Mouse (Mus musculus): ENCODE data around the gene Mitf. TPM values are rescaled to one million over a fixed set of nuclear protein-coding genes. Genes with fewer than 3 reads are reported as not detected.
A peak's percentile ranks its signal among the peaks of the same experiment; 100 is the strongest.

Mitf gene
- total and polyA plus RNA-seq, 2 experiments from 2014 or later, result 1.8 to 3.1 TPM

- no peak overlapping the region for H3K27ac ChIP-seq (ENCODE audit: low read depth, low read length)
- no peaks in the 10 kb centered on the region for H3K9me3 ChIP-seq (ENCODE audit: low read length)
- no peak overlapping the region for H3K4me2 ChIP-seq (ENCODE audit: low read depth)
- H3K9ac ChIP-seq, result no peak overlapping the region
- H3K36me3 ChIP-seq (ENCODE audit: insufficient read depth), result no peaks in the 10 kb centered on the region
- 87% methylated on average over 8 of the region's 8 CpGs for WGBS
- no peak overlapping the region for H3K4me3 ChIP-seq (ENCODE audit: low read depth, low read length)
- DNase-seq (no peak), ATAC-seq (no peak)
- no peak for TF ChIP-seq CTCF (IDR thresholded peaks at IDR 0.05; ENCODE audit: low read depth)
- no peaks in the 10 kb centered on the region for H3K4me1 ChIP-seq (ENCODE audit: insufficient read depth)
- H3K27me3 ChIP-seq (ENCODE audit: insufficient read depth, low read length), result no peaks in the 10 kb centered on the region
Measured at GRCm38 (mm10) chr6:97820505-97820904, 13.7 kb downstream of the Mitf start.

- Histone ChIP-seq H3K36me3 (ENCODE audit: insufficient read depth) (no peaks in the 10 kb centered on the region), H3K27me3 (ENCODE audit: insufficient read depth, low read length) (no peaks in the 10 kb centered on the region), H3K27ac (ENCODE audit: low read depth, low read length) (no peak overlapping the region), H3K4me1 (ENCODE audit: insufficient read depth) (no peaks in the 10 kb centered on the region), H3K9ac (no peak overlapping the region), H3K4me2 (ENCODE audit: low read depth) (no peak overlapping the region), H3K9me3 (ENCODE audit: low read length) (no peaks in the 10 kb centered on the region), H3K4me3 (ENCODE audit: low read depth, low read length) (no peak overlapping the region)
- ATAC-seq (no peak), DNase-seq (no peak)
- 67% methylated on average over 7 of the region's 7 CpGs for WGBS
- no peak for TF ChIP-seq CTCF (IDR thresholded peaks at IDR 0.05; ENCODE audit: low read depth)
Measured at GRCm38 (mm10) chr6:97821811-97822210, 15.0 kb downstream of the Mitf start.

- no peak for DNase-seq
- H3K4me3 ChIP-seq (ENCODE audit: low read depth, low read length), result no peak overlapping the region
- no peaks in the 10 kb centered on the region for H3K4me1 ChIP-seq (ENCODE audit: insufficient read depth)
- no peaks in the 10 kb centered on the region for H3K27me3 ChIP-seq (ENCODE audit: insufficient read depth, low read length)
- no peak overlapping the region for H3K9ac ChIP-seq
- H3K4me2 ChIP-seq (ENCODE audit: low read depth), result no peak overlapping the region
- H3K36me3 ChIP-seq (ENCODE audit: insufficient read depth), result no peaks in the 10 kb centered on the region
- TF ChIP-seq CTCF (IDR thresholded peaks at IDR 0.05; ENCODE audit: low read depth), result no peak
- no peak for ATAC-seq
- H3K9me3 ChIP-seq (ENCODE audit: low read length), result no peaks in the 10 kb centered on the region
- 94% methylated on average over 7 of the region's 7 CpGs for WGBS
- H3K27ac ChIP-seq (ENCODE audit: low read depth, low read length), result no peak overlapping the region
Measured at GRCm38 (mm10) chr6:97826642-97827275, 19.9 kb downstream of the Mitf start.

DNA sequence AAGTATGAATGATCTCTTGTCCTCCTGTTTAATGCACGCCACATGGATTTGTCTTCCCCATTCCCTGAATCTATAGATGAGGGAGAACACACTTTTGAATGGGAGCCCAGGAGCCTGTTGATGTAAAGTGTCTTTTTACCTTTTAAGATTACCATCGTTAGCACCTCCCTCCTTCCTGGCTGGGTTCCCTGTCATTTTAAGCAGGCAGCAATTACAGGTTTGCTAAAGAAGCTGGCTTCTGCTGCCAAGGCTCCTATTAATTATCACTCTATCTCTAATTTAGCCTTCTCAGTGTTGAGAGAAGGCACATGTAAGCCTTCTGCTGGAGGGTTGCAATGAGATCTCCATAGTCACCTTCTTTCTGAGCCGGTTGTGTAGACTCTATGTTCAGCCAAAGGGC, 21.2 kb downstream of the Mitf start:
- no peak for TF ChIP-seq CTCF (IDR thresholded peaks at IDR 0.05; ENCODE audit: low read depth)
- no peak for DNase-seq
- no peak for ATAC-seq
- 30% methylated on average over 3 of the region's 3 CpGs for WGBS
- no peaks in the 10 kb centered on the region for H3K9me3 ChIP-seq (ENCODE audit: low read length)
- H3K27ac ChIP-seq (ENCODE audit: low read depth, low read length), result no peak overlapping the region
- no peak overlapping the region for H3K9ac ChIP-seq
- no peak overlapping the region for H3K4me3 ChIP-seq (ENCODE audit: low read depth, low read length)
- H3K36me3 ChIP-seq (ENCODE audit: insufficient read depth), result no peaks in the 10 kb centered on the region
- no peaks in the 10 kb centered on the region for H3K4me1 ChIP-seq (ENCODE audit: insufficient read depth)
- H3K27me3 ChIP-seq (ENCODE audit: insufficient read depth, low read length), result no peaks in the 10 kb centered on the region
- H3K4me2 ChIP-seq (ENCODE audit: low read depth), result no peak overlapping the region

DNA sequence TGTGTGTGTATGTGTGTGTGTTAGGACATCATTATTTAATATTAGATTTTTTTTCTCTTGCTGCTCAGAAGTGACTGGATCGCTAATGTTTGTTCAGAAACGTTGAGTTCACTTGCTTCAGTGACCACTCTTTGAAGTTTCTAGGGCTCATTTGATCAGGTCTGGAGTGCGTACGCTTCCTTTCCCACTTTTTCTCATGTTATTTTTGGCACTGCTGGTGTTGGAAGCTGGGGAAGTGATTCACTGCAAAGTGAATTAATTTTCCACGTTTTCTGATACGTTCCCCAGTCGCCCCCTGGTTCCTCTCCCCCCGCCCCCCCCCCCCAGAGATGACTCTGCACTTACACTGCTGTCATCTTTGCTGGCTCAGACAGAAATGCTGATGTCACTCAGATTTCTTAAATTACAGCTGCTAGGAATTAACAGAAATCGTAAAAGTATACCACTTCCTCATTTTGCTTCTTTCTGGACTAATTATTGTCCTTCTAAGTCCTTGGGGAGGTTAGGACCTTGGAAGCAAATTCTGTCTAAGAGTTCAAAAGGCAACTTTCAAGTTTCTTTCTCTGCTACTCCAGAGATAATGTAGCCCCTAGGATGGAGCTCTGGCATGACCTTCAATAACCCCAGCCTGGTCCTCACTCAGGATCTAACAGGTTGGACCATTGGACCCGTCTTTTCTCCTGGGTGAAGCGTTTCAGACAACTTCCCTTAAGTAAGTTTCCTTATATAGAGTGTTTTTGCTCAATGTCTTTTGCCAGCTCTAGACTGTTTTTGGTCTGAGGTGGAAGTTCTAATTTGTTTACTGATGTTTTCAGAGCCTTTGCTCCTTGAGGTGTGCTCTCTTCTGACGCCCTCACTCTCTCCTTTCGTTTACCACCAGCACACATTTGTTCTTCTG, 22.2 kb downstream of the Mitf start:
- Histone ChIP-seq H3K4me3 (ENCODE audit: low read depth, low read length) (no peak overlapping the region), H3K27ac (ENCODE audit: low read depth, low read length) (no peak overlapping the region), H3K9me3 (ENCODE audit: low read length) (no peaks in the 10 kb centered on the region), H3K36me3 (ENCODE audit: insufficient read depth) (no peaks in the 10 kb centered on the region), H3K4me2 (ENCODE audit: low read depth) (no peak overlapping the region), H3K9ac (no peak overlapping the region), H3K4me1 (ENCODE audit: insufficient read depth) (no peaks in the 10 kb centered on the region), H3K27me3 (ENCODE audit: insufficient read depth, low read length) (no peaks in the 10 kb centered on the region)
- DNase-seq, result no peak
- no peak for TF ChIP-seq CTCF (IDR thresholded peaks at IDR 0.05; ENCODE audit: low read depth)
- ATAC-seq, result no peak
- WGBS, result 63% methylated on average over 13 of the region's 13 CpGs

- Histone ChIP-seq H3K4me1 (ENCODE audit: insufficient read depth) (no peaks in the 10 kb centered on the region), H3K4me3 (ENCODE audit: low read depth, low read length) (no peak overlapping the region)
- 89% methylated on average over 4 of the region's 4 CpGs for WGBS
Measured at GRCm38 (mm10) chr6:97832501-97832900, 25.6 kb downstream of the Mitf start.

DNA sequence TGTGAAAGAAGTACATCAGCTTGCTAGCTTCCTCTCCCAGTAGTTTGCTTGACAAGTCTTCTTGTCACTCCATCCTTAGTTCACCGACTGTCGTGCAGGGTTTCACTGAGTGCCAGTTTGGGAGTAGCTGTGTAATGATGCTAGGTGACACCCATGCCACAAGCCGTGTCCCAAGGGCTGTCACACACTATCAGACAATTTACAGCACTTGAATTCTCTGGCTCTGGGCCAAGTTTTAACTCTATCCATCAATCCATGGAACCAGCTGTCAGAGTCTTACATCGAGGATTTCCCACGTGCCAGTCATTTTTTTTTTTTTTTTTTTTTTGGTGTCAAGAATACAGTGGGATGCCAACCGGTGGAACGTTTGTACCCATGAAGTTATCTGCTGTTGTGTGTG, 29.3 kb downstream of the Mitf start:
- 38% methylated on average over 7 of the region's 7 CpGs for WGBS
- no peak overlapping the region for H3K9ac ChIP-seq
- H3K36me3 ChIP-seq (ENCODE audit: insufficient read depth), result no peaks in the 10 kb centered on the region
- no peaks in the 10 kb centered on the region for H3K4me1 ChIP-seq (ENCODE audit: insufficient read depth)
- no peak overlapping the region for H3K27ac ChIP-seq (ENCODE audit: low read depth, low read length)
- ATAC-seq, result peak; percentile 34; the same call in 1 of the 2 replicates
- peak; percentile 22 for DNase-seq
- H3K4me3 ChIP-seq (ENCODE audit: low read depth, low read length), result no peak overlapping the region
- TF ChIP-seq CTCF (IDR thresholded peaks at IDR 0.05; ENCODE audit: low read depth), result no peak
- no peak overlapping the region for H3K4me2 ChIP-seq (ENCODE audit: low read depth)
- H3K27me3 ChIP-seq (ENCODE audit: insufficient read depth, low read length), result no peaks in the 10 kb centered on the region
- no peaks in the 10 kb centered on the region for H3K9me3 ChIP-seq (ENCODE audit: low read length)

More at GRCm38 (mm10) chr6:97832501-97832900, 25.6 kb downstream of the Mitf start:
- DNase-seq (no peak), ATAC-seq (no peak)
- Histone ChIP-seq H3K9me3 (ENCODE audit: low read length) (no peaks in the 10 kb centered on the region), H3K9ac (no peak overlapping the region), H3K27me3 (ENCODE audit: insufficient read depth, low read length) (no peaks in the 10 kb centered on the region), H3K27ac (ENCODE audit: low read depth, low read length) (no peak overlapping the region), H3K4me2 (ENCODE audit: low read depth) (no peak overlapping the region), H3K36me3 (ENCODE audit: insufficient read depth) (no peaks in the 10 kb centered on the region)
- TF ChIP-seq CTCF (IDR thresholded peaks at IDR 0.05; ENCODE audit: low read depth), result no peak

Data from forebrain, postnatal 0 days (tissue).